Mouse (Mus musculus) liver, adult 2 months (tissue): ENCODE results near the gene Traf3ip1.

Experiments used
- CTCF ChIP-seq: fragments of 200-500 bp; IDR thresholded peaks from 2 replicates; pipeline ENCODE4 v1.5.1; 2011; ENCODE audit warnings: low read depth, low read length, control low read depth
- POLR2A ChIP-seq: fragments of 200-500 bp; IDR thresholded peaks from 2 replicates; pipeline ENCODE4 v1.6.1; 2011; ENCODE audit warnings: low read length, control low read depth; ENCODE audit not compliant: insufficient read depth; ENCODE audit errors: extremely low read depth

DNA sequence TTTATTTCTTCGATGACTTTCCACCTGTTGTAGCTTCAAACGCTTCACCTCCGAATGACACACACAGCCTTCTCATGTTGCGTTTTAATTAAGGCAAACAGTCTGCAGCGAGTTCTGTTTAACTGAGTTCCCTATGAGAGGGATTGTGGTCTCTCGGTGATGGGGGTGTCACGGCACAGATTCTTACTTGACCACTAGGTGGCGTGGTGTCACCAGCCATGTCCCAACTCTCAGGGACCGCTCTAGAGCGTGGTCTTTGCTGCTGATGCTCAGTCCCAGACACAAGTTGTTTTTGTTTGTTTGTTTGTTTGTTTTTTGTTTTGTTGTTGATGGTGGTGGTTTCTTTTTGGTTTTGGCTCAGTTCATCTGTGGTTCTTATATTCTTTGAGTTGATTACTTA, 29.3 kb downstream of the Traf3ip1 start:
- peak; percentile 97 for TF ChIP-seq CTCF
- no peak for TF ChIP-seq POLR2A
